Mouse (Mus musculus) gastrocnemius, postnatal 4 days (tissue): ENCODE data around the gene Sertad2. TPM values are rescaled to one million over a fixed set of nuclear protein-coding genes. Genes with fewer than 3 reads are reported as not detected.

ENCODE experiments used
- DNase-seq, 2 experiments: peaks; one replicate each; pipeline ENCODE4 v3.0.0; 2021 to 2022; ENCODE audit warnings: low spot score in 2 of 2, mixed read lengths in 2 of 2
- total RNA-seq, 2 experiments: library from RNA; stranded (reverse); gene quantifications; 2 replicates each; pipeline ENCODE4 v1.2.3; 2021

Sertad2 gene
- total RNA-seq, 2 experiments from 2014 or later: 20.4 to 20.8 TPM

- DNase-seq: no peak
Observed at GRCm38 (mm10) chr11:20644166-20644565, 101.1 kb downstream of the Sertad2 start.

GRCm38 (mm10) chr11:20644872-20645271 lies 101.8 kb downstream of the Sertad2 start:
- DNase-seq: no peak

GRCm38 (mm10) chr11:20645521-20645920 lies 102.5 kb downstream of the Sertad2 start:
- no peak for DNase-seq

DNA sequence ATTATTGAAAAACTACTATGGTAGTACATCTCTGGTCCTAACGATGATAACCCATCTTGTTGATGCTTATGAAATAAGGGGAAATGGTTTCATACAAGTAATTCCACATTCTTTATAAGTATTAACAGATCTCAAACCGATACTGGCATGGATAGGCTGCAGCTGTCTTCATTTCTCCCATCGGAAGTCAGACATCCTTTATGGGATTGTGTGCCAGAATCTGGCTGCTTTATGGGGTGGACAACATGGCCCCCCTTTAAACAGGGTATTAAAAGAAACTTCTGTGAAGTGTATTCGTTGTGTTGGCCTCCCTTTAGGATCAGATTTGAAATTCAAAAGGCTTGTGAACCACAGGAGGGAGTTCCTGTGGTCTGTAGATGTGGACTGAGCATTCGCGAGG lies 103.1 kb downstream of the Sertad2 start:
- DNase-seq: no peak

GRCm38 (mm10) chr11:20646986-20647726 lies 104.1 kb downstream of the Sertad2 start:
- no peak for DNase-seq

DNA sequence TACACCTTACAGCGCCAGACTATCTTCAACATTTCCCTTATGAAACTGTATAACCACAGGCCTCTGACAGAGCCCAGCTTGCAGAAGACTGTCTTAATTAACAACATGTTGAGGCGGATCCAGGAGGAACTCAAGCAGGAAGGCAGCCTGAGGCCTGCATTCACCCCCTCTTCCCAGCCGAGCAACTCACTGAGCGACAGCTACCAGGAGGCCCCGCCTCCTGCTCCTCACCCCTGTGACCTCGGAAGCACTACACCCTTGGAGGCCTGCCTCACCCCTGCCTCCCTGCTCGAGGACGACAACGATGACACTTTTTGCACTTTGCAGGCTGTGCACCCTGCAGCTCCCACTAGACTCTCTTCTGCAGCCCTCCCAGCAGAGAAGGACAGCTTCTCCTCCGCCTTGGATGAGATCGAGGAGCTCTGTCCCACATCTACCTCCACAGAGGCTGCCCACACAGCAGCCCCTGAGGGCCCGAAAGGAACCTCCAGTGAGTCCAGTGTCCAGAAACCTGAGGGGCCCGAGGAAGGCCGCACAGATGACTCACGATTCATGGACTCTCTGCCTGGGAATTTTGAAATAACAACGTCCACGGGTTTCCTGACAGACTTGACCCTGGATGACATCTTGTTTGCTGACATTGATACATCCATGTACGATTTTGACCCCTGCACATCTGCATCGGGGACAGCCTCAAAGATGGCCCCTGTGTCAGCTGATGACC lies 105.0 kb downstream of the Sertad2 start:
- peak in 1 of 2 experiments; percentile 15 for DNase-seq

- no peak for DNase-seq
Observed at GRCm38 (mm10) chr11:20649477-20649876, 106.4 kb downstream of the Sertad2 start.

DNA sequence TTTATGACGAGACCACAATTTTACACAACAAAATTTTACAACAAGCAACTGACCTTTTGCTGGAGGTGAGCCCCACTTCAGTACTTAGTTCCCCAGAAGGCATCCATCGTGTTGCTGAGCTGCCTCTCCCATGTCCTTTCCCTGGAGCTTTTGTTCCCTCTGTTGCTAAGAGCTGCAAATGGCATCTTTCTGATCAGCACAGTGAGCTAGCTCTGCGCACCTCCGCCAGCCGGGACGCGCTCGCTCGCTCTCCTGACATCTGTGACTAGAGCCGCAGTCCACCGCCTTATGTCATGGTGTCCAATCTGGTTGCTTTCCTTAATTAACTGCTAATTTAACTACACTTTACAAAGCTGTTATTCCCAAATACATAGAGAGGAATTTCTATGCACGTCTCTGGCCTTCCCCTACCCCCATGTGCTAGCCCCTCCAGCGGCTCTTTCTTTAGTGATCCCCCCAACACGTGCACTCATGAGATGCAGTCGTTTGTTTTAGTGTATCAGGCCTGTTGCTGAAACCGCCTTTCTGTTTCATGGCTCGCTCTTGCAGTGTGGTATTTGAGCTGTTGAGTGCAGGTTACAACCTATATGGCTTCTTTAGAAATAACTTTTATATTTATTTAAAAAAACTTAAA lies 107.1 kb downstream of the Sertad2 start:
- no peak for DNase-seq

DNA sequence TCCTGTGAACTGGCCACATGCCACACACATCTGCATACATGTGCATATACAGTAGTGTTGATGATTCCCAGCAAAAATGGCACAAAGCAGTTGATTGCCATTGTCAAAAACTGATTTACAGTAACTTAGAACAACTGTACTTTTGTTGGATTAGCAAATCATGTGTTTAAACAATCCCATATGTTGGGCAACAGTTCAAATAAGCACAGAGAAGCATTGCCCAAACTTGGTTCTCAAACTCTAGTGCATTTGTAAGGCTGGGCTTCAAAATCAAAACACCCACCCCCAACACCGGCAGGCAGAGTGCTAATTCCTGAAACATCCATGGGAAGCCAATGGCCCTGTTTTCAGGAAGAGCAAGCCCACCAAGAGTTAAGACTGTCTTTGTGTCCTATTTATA lies 108.1 kb downstream of the Sertad2 start:
- DNase-seq: no peak

DNA sequence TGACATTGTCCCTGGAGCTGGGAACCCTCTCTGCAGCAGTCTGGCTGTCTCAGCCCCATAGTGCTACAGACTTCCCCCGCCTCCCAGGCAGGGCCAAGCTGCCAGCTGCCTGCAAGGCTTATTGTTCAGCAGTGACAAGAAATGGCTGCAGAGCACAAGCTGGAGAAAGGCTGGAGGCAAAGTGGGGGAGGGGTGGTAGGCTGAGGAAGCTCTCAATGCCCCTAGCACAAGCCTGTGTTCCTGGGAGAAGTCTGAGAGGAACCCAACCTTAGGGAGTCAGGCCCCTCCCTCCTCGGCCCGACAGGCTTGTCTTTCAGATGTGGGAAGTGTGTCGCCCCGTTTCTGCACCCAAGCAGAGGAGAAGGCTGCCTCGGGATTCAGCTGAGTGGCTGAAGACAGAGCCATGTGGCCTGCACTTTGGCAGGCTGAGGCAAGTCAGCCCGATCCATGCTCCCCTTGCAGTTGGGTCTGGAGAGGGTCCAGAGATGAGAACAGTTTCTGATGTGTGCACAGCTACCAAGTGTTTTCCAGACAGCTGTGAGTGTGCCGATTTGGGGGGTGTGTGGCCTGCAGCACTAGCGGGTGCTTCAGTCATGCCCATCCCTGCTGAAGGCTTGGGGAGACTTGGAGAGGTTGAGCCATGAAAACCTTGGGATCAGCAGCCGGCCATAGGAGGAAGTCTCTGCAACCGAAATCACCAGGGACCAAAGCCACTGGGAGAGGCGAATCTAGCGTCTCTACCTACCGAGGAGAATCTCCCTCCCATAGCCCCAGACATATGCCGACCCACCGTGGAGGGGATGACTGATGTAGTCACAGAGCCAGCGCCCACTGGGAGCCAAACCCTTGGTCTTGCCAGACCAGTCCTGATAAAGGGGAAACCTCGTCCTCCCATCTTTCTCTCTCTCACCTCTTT lies 113.0 kb downstream of the Sertad2 start:
- peak in 1 of 2 experiments; percentile 61 for DNase-seq

- peak in 1 of 2 experiments; percentile 18 for DNase-seq
Observed at GRCm38 (mm10) chr11:20656711-20657057, 113.6 kb downstream of the Sertad2 start.

GRCm38 (mm10) chr11:20659094-20659493 lies 116.0 kb downstream of the Sertad2 start:
- DNase-seq: peak in 1 of 2 experiments; percentile 61

GRCm38 (mm10) chr11:20660111-20661097 lies 117.4 kb downstream of the Sertad2 start:
- DNase-seq: no peak

GRCm38 (mm10) chr11:20661652-20662051 lies 118.6 kb downstream of the Sertad2 start:
- DNase-seq: peak in 1 of 2 experiments; percentile 35

- no peak for DNase-seq
Observed at GRCm38 (mm10) chr11:20662811-20663210, 119.8 kb downstream of the Sertad2 start.

- no peak for DNase-seq
Observed at GRCm38 (mm10) chr11:20663580-20664198, 120.6 kb downstream of the Sertad2 start.

GRCm38 (mm10) chr11:20664878-20665277 lies 121.8 kb downstream of the Sertad2 start:
- no peak for DNase-seq

DNA sequence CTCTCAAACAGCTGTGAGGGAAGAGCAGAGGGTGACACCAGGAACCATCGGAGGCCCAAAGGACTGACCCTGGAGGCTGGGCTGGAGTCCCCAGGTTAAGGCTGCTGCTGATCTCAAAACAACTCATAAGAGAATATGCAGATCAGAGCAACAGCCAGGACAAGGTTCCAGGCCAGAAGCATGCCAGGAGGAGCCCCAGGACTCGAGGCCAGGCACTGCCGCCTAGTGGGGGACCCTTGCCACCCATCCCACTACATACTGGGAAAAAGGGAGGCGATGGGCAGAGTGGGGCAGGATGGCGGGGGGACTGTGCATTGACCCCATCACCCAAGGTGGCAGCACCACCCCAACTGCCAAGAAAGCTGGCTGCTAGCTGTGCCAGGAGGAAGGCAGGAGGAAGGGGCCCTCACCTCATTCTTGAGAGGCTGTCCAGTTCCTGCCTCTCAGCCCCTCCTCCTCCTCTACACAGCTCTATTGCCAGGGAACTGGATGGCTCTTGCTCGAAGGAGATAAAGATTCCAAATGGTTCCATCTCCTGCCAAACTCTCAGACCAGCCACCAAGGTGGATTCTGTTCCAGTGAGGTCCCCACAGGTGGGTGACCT lies 128.8 kb downstream of the Sertad2 start:
- no peak for DNase-seq

GRCm38 (mm10) chr11:20672513-20672912 lies 129.5 kb downstream of the Sertad2 start:
- DNase-seq: no peak
